Mouse (Mus musculus): ENCODE measurements around the gene Slc8a2. TPM values are rescaled to one million over a fixed set of nuclear protein-coding genes. Genes with fewer than 3 reads are reported as not detected.

The Slc8a2 gene
- total and polyA plus RNA-seq, 3 experiments, result 0.04 to 0.10 TPM; not detected in 1

- Histone ChIP-seq H3K27ac (ENCODE audit: insufficient read depth, low read depth) (no peak overlapping the region), H3K36me3 (replicated peaks in 1 of 2; ENCODE audit: control insufficient read depth in 1 of 2, insufficient read depth in 1 of 2, low read length in 1 of 2) (peaks cover 74 to 94% of the 10 kb centered on the region in 2 experiments), H3K27me3 (replicated peaks) (no peaks in the 10 kb centered on the region), H3K9me3 (replicated peaks; ENCODE audit: low read length) (no peaks in the 10 kb centered on the region), H3K9ac (ENCODE audit: insufficient read depth, low read depth) (no peak overlapping the region), H3K79me2 (replicated peaks; ENCODE audit: control insufficient read depth, extremely low read depth, insufficient read depth, poor library complexity, severe bottlenecking) (no peaks in the 10 kb centered on the region), H3K4me2 (ENCODE audit: insufficient read depth, low read depth, poor library complexity, severe bottlenecking) (no peak overlapping the region), H3K4me1 (ENCODE audit: control insufficient read depth in 1 of 2, insufficient read depth in 2 of 2) (peaks cover 27 to 60% of the 10 kb centered on the region in 2 experiments), H3K4me3 (replicated peaks in 1 of 3; ENCODE audit: low read depth in 2 of 3, low read length in 2 of 3, poor library complexity in 1 of 3) (no peak overlapping the region)
- in situ Hi-C loops (cut with MboI; ENCODE audit: low pct_ligation_motif_present, low pct_unique_long_range_greater_than_20kb, low sequenced_read_pairs), result no loop called here
- dilution Hi-C loops (cut with MboI; ENCODE audit: extremely low pct_ligation_motif_present, extremely low pct_unique_long_range_greater_than_20kb, low sequenced_read_pairs), result no loop called here
- no peak for DNase-seq (ENCODE audit: extremely low read depth)
- TF ChIP-seq SIN3A (IDR thresholded peaks at IDR 0.05; ENCODE audit: low read length) (no peak), ZMIZ1 (IDR thresholded peaks at IDR 0.05; ENCODE audit: low read depth, low read length) (no peak), CHD2 (IDR thresholded peaks at IDR 0.05; ENCODE audit: low read length) (no peak), POLR2AphosphoS2 (IDR thresholded peaks at IDR 0.05; ENCODE audit: low read depth, low read length) (no peak), MAX (IDR thresholded peaks at IDR 0.05; ENCODE audit: low read length) (no peak), PAX5 (IDR thresholded peaks at IDR 0.05; ENCODE audit: low read length) (no peak), E2F4 (IDR thresholded peaks at IDR 0.05; ENCODE audit: insufficient replicate concordance, low read depth, low read length) (no peak), KAT2A (IDR thresholded peaks at IDR 0.05; ENCODE audit: insufficient replicate concordance, low read length) (no peak), RCOR1 (conservative IDR thresholded peaks at IDR 0.05; ENCODE audit: low read depth, low read length) (no peak), USF1 (IDR thresholded peaks at IDR 0.05; ENCODE audit: low read depth, low read length) (no peak), MAFK (IDR thresholded peaks at IDR 0.05; ENCODE audit: insufficient replicate concordance, low read length) (no peak), HCFC1 (IDR thresholded peaks at IDR 0.05; ENCODE audit: low read depth, low read length) (no peak), NELFE (IDR thresholded peaks at IDR 0.05; ENCODE audit: low read depth, low read length) (no peak), MEF2A (IDR thresholded peaks at IDR 0.05; ENCODE audit: borderline replicate concordance, low read depth, low read length) (no peak), POLR2A (IDR thresholded peaks at IDR 0.05; ENCODE audit: low read depth, low read length) (no peak), CHD1 (IDR thresholded peaks at IDR 0.05; ENCODE audit: low read depth, low read length) (no peak), IRF4 (IDR thresholded peaks at IDR 0.05; ENCODE audit: low read depth, low read length) (no peak), JUND (conservative IDR thresholded peaks at IDR 0.05; ENCODE audit: low read depth, low read length) (no peak), MAZ (IDR thresholded peaks at IDR 0.05; ENCODE audit: low read depth, low read length) (no peak)
Observed at GRCm38 (mm10) chr7:16208781-16209665, 79.4 kb downstream of the Slc8a2 start.

Other genes with a start within 250 kb of the Slc8a2 start
- gene Crx, start 249.9 kb upstream of the Slc8a2 start, total RNA-seq (2012; rRNA removed), result not detected in 2 replicates
- not detected in 2 replicates for gene Crx, start 249.9 kb upstream of the Slc8a2 start, total RNA-seq (2014; rRNA removed)
- gene Crx, start 249.9 kb upstream of the Slc8a2 start, polyA plus RNA-seq (2012; ENCODE audit: insufficient read length, low read depth), result not detected in 2 replicates
- 0.71 TPM in 1 of 2 replicates, not detected in the other for gene Crxos, start 247.2 kb upstream of the Slc8a2 start, total RNA-seq (2012; rRNA removed)
- gene Crxos, start 247.2 kb upstream of the Slc8a2 start, total RNA-seq (2014; rRNA removed), result 1.1 and 1.7 TPM in 2 replicates
- gene Crxos, start 247.2 kb upstream of the Slc8a2 start, polyA plus RNA-seq (2012; ENCODE audit: insufficient read length, low read depth), result 0.94 and 1.5 TPM in 2 replicates
- gene Selenow, start 207.4 kb upstream of the Slc8a2 start, total RNA-seq (2012; rRNA removed), result 62.2 and 65.2 TPM in 2 replicates
- gene Selenow, start 207.4 kb upstream of the Slc8a2 start, total RNA-seq (2014; rRNA removed), result 44.1 and 44.9 TPM in 2 replicates
- gene Selenow, start 207.4 kb upstream of the Slc8a2 start, polyA plus RNA-seq (2012; ENCODE audit: insufficient read length, low read depth), result 244 and 257 TPM in 2 replicates
- 234 and 310 TPM in 2 replicates for gene Nop53, start 183.8 kb upstream of the Slc8a2 start, total RNA-seq (2012; rRNA removed)
- gene Nop53, start 183.8 kb upstream of the Slc8a2 start, total RNA-seq (2014; rRNA removed), result 171 and 199 TPM in 2 replicates
- 291 and 339 TPM in 2 replicates for gene Nop53, start 183.8 kb upstream of the Slc8a2 start, polyA plus RNA-seq (2012; ENCODE audit: insufficient read length, low read depth)
- 4.7 and 7.0 TPM in 2 replicates for gene Ehd2, start 162.3 kb upstream of the Slc8a2 start, total RNA-seq (2012; rRNA removed)
- gene Ehd2, start 162.3 kb upstream of the Slc8a2 start, total RNA-seq (2014; rRNA removed), result 1.1 and 1.2 TPM in 2 replicates
- gene Ehd2, start 162.3 kb upstream of the Slc8a2 start, polyA plus RNA-seq (2012; ENCODE audit: insufficient read length, low read depth), result 4.4 and 5.2 TPM in 2 replicates
- 1.9 and 2.2 TPM in 2 replicates for gene Bicra, start 81.9 kb upstream of the Slc8a2 start, total RNA-seq (2012; rRNA removed)
- gene Bicra, start 81.9 kb upstream of the Slc8a2 start, total RNA-seq (2014; rRNA removed), result 0.31 and 0.32 TPM in 2 replicates
- 9.8 and 10.2 TPM in 2 replicates for gene Bicra, start 81.9 kb upstream of the Slc8a2 start, polyA plus RNA-seq (2012; ENCODE audit: insufficient read length, low read depth)
- gene Zfp541, start 68.0 kb upstream of the Slc8a2 start, total RNA-seq (2012; rRNA removed), result 0.08 TPM in 1 of 2 replicates, not detected in the other
- 0.12 TPM in 1 of 2 replicates, not detected in the other for gene Zfp541, start 68.0 kb upstream of the Slc8a2 start, total RNA-seq (2014; rRNA removed)
- 0.05 TPM in 1 of 2 replicates, not detected in the other for gene Zfp541, start 68.0 kb upstream of the Slc8a2 start, polyA plus RNA-seq (2012; ENCODE audit: insufficient read length, low read depth)
- gene Napa, start 31.4 kb upstream of the Slc8a2 start, total RNA-seq (2012; rRNA removed), result 80.0 and 84.8 TPM in 2 replicates
- 97.5 and 106 TPM in 2 replicates for gene Napa, start 31.4 kb upstream of the Slc8a2 start, total RNA-seq (2014; rRNA removed)
- 111 and 112 TPM in 2 replicates for gene Napa, start 31.4 kb upstream of the Slc8a2 start, polyA plus RNA-seq (2012; ENCODE audit: insufficient read length, low read depth)
- 17.5 and 19.1 TPM in 2 replicates for gene Kptn, start 9.9 kb upstream of the Slc8a2 start, total RNA-seq (2012; rRNA removed)
- gene Kptn, start 9.9 kb upstream of the Slc8a2 start, total RNA-seq (2014; rRNA removed), result 25.4 and 25.8 TPM in 2 replicates
- 14.2 and 14.5 TPM in 2 replicates for gene Kptn, start 9.9 kb upstream of the Slc8a2 start, polyA plus RNA-seq (2012; ENCODE audit: insufficient read length, low read depth)
- 9.4 and 10.2 TPM in 2 replicates for gene Meis3, start 45.3 kb downstream of the Slc8a2 start, total RNA-seq (2012; rRNA removed)
- gene Meis3, start 45.3 kb downstream of the Slc8a2 start, total RNA-seq (2014; rRNA removed), result 7.1 and 7.9 TPM in 2 replicates
- 10.1 and 11.8 TPM in 2 replicates for gene Meis3, start 45.3 kb downstream of the Slc8a2 start, polyA plus RNA-seq (2012; ENCODE audit: insufficient read length, low read depth)
- 14.8 and 18.0 TPM in 2 replicates for gene Dhx34, start 92.2 kb downstream of the Slc8a2 start, total RNA-seq (2012; rRNA removed)
- gene Dhx34, start 92.2 kb downstream of the Slc8a2 start, total RNA-seq (2014; rRNA removed), result 6.9 and 8.8 TPM in 2 replicates
- gene Dhx34, start 92.2 kb downstream of the Slc8a2 start, polyA plus RNA-seq (2012; ENCODE audit: insufficient read length, low read depth), result 11.8 and 15.2 TPM in 2 replicates
- gene C5ar2, start 114.3 kb downstream of the Slc8a2 start, total RNA-seq (2012; rRNA removed), result 0.04 TPM in 2 replicates
- gene C5ar2, start 114.3 kb downstream of the Slc8a2 start, total RNA-seq (2014; rRNA removed), result 0.11 and 0.30 TPM in 2 replicates
- 0.22 and 0.33 TPM in 2 replicates for gene C5ar2, start 114.3 kb downstream of the Slc8a2 start, polyA plus RNA-seq (2012; ENCODE audit: insufficient read length, low read depth)
- gene C5ar1, start 129.7 kb downstream of the Slc8a2 start, total RNA-seq (2012; rRNA removed), result not detected in 2 replicates
- not detected in 2 replicates for gene C5ar1, start 129.7 kb downstream of the Slc8a2 start, total RNA-seq (2014; rRNA removed)
- gene C5ar1, start 129.7 kb downstream of the Slc8a2 start, polyA plus RNA-seq (2012; ENCODE audit: insufficient read length, low read depth), result not detected in 2 replicates
- 5.6 and 7.4 TPM in 2 replicates for gene Inafm1, start 143.8 kb downstream of the Slc8a2 start, total RNA-seq (2012; rRNA removed)
- gene Inafm1, start 143.8 kb downstream of the Slc8a2 start, total RNA-seq (2014; rRNA removed), result 1.1 and 1.5 TPM in 2 replicates
- gene Inafm1, start 143.8 kb downstream of the Slc8a2 start, polyA plus RNA-seq (2012; ENCODE audit: insufficient read length, low read depth), result 9.3 and 9.5 TPM in 2 replicates
- 47.6 and 53.3 TPM in 2 replicates for gene Ccdc9, start 157.0 kb downstream of the Slc8a2 start, total RNA-seq (2012; rRNA removed)
- gene Ccdc9, start 157.0 kb downstream of the Slc8a2 start, total RNA-seq (2014; rRNA removed), result 32.0 and 37.5 TPM in 2 replicates
- gene Ccdc9, start 157.0 kb downstream of the Slc8a2 start, polyA plus RNA-seq (2012; ENCODE audit: insufficient read length, low read depth), result 81.0 and 94.2 TPM in 2 replicates
- 33.2 and 61.7 TPM in 2 replicates for gene Bbc3, start 178.6 kb downstream of the Slc8a2 start, total RNA-seq (2012; rRNA removed)
- gene Bbc3, start 178.6 kb downstream of the Slc8a2 start, total RNA-seq (2014; rRNA removed), result 23.2 and 25.4 TPM in 2 replicates
- gene Bbc3, start 178.6 kb downstream of the Slc8a2 start, polyA plus RNA-seq (2012; ENCODE audit: insufficient read length, low read depth), result 22.2 and 23.3 TPM in 2 replicates

Data from CH12.LX (cell line).